Mouse (Mus musculus): ENCODE data around the gene Srrm2.

DNA sequence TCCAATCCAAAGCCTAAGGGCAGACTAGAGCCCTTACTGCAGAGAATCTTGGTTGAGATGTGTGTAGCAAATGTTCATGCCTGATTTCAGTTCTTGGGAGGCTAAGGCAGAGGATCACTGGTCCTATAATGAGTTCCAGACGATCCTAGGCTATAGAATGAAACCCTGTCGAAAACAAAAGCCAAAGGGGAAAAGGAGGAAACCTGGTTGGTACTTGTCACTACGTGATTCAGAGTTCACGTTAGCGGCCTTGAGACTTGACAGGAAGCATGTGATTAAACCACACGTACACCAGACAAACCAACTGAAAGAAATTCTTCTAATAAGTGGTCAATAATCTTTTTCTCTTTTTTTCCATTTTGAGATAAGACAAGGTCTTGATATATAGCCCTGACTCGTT is 7.0 kb downstream of the Srrm2 start:
- TF ChIP-seq USF2 (conservative IDR thresholded peaks at IDR 0.05; ENCODE audit: low read depth, low read length): no peak
- no peak for TF ChIP-seq POLR2A (IDR thresholded peaks at IDR 0.05; ENCODE audit: low read depth, low read length)
- TF ChIP-seq SIN3A (IDR thresholded peaks at IDR 0.05; ENCODE audit: low read length): no peak
- TF ChIP-seq KAT2A (IDR thresholded peaks at IDR 0.05; ENCODE audit: insufficient replicate concordance, low read length): no peak
- no peak for TF ChIP-seq CTCF (conservative IDR thresholded peaks at IDR 0.05 in 1 of 2, IDR thresholded peaks at IDR 0.05 in 1 of 2; ENCODE audit: low read depth in 2 of 2, low read length in 2 of 2)

Measured in CH12.LX (cell line).